Mouse (Mus musculus) kidney, adult 9 months (tissue): ENCODE data around the gene Aff1.
A peak's percentile ranks its signal among the peaks of the same experiment; 100 is the strongest.

Source experiments
- DNase-seq: peaks from one replicate; pipeline ENCODE4 v3.0.0; 2022

Aff1 gene

GRCm38 (mm10) chr5:103807637-103808312 lies 115.6 kb downstream of the Aff1 start:
- no peak for DNase-seq

- no peak for DNase-seq
Observed at GRCm38 (mm10) chr5:103809674-103810330, 117.6 kb downstream of the Aff1 start.

GRCm38 (mm10) chr5:103813291-103813690 lies 121.1 kb downstream of the Aff1 start:
- DNase-seq = no peak

- peak; percentile 51 for DNase-seq
Observed at GRCm38 (mm10) chr5:103813997-103814542, 121.9 kb downstream of the Aff1 start.

- DNase-seq = peak; percentile 51
Observed at GRCm38 (mm10) chr5:103814551-103815248, 122.5 kb downstream of the Aff1 start.

- no peak for DNase-seq
Observed at GRCm38 (mm10) chr5:103815249-103815617, 123.1 kb downstream of the Aff1 start.

- DNase-seq = no peak
Observed at GRCm38 (mm10) chr5:103816718-103817117, 124.5 kb downstream of the Aff1 start.

GRCm38 (mm10) chr5:103817754-103818153 lies 125.6 kb downstream of the Aff1 start:
- peak; percentile 88 for DNase-seq

GRCm38 (mm10) chr5:103818602-103819001 lies 126.4 kb downstream of the Aff1 start:
- no peak for DNase-seq

GRCm38 (mm10) chr5:103819674-103820073 lies 127.5 kb downstream of the Aff1 start:
- no peak for DNase-seq

GRCm38 (mm10) chr5:103821062-103821461 lies 128.9 kb downstream of the Aff1 start:
- no peak for DNase-seq

- no peak for DNase-seq
Observed at GRCm38 (mm10) chr5:103821500-103822298, 129.5 kb downstream of the Aff1 start.

- DNase-seq = no peak
Observed at GRCm38 (mm10) chr5:103822949-103823348, 130.8 kb downstream of the Aff1 start.

- no peak for DNase-seq
Observed at GRCm38 (mm10) chr5:103828304-103828703, 136.1 kb downstream of the Aff1 start.

GRCm38 (mm10) chr5:103828729-103829128 lies 136.6 kb downstream of the Aff1 start:
- DNase-seq = no peak

- DNase-seq = no peak
Observed at GRCm38 (mm10) chr5:103829158-103829557, 137.0 kb downstream of the Aff1 start.

- DNase-seq = no peak
Observed at GRCm38 (mm10) chr5:103830886-103831285, 138.7 kb downstream of the Aff1 start.

GRCm38 (mm10) chr5:103835471-103836147 lies 143.4 kb downstream of the Aff1 start:
- DNase-seq = peak; percentile 75

- DNase-seq = peak; percentile 90
Observed at GRCm38 (mm10) chr5:103836148-103836784, 144.1 kb downstream of the Aff1 start.

- DNase-seq = peak; percentile 26
Observed at GRCm38 (mm10) chr5:103838550-103839264, 146.5 kb downstream of the Aff1 start.

GRCm38 (mm10) chr5:103839265-103839626 lies 147.1 kb downstream of the Aff1 start:
- no peak for DNase-seq
